Mouse (Mus musculus) neural tube, embryonic 12.5 days (tissue): ENCODE data around the gene Rpl9. TPM values are rescaled to one million over a fixed set of nuclear protein-coding genes. Genes with fewer than 3 reads are reported as not detected.

Source experiments
- ATAC-seq: fragments of 200-750 bp; cut with Nextera tagmentation; 2 replicates; pipeline ENCODE4 v1.8.0; 2017; ENCODE audit warnings: low read depth, mild to moderate bottlenecking, moderate TSS enrichment, moderate library complexity; ENCODE audit not compliant: low FRiP score
- H3K27ac ChIP-seq: fragments of 300-500 bp; sonication (generic); 2 replicates; pipeline ENCODE4 v1.5.1; 2016
- H3K27me3 ChIP-seq: fragments of 300-500 bp; sonication (generic); replicated peaks from 2 replicates; pipeline ENCODE4 v1.6.1; 2016; ENCODE audit warnings: mild to moderate bottlenecking
- H3K36me3 ChIP-seq: fragments of 300-500 bp; sonication (generic); 2 replicates; pipeline ENCODE4 v1.6.1; 2016; ENCODE audit warnings: mild to moderate bottlenecking
- H3K4me1 ChIP-seq: fragments of 300-500 bp; sonication (generic); 2 replicates; pipeline ENCODE4 v1.6.1; 2016
- H3K4me2 ChIP-seq: fragments of 300-500 bp; sonication (generic); replicated peaks from 2 replicates; pipeline ENCODE4 v1.6.1; 2016; ENCODE audit warnings: mild to moderate bottlenecking
- H3K4me3 ChIP-seq: fragments of 300-500 bp; sonication (generic); 2 replicates; pipeline ENCODE4 v1.5.1; 2016
- H3K9ac ChIP-seq: fragments of 300-500 bp; sonication (generic); 2 replicates; pipeline ENCODE4 v1.6.1; 2016; ENCODE audit warnings: mild to moderate bottlenecking
- H3K9me3 ChIP-seq: fragments of 300-500 bp; sonication (generic); 2 replicates; pipeline ENCODE4 v1.6.1; 2016; ENCODE audit warnings: mild to moderate bottlenecking
- WGBS: fragments of 180-500 bp; shearing (Covaris S2); methylation state at CpG from one replicate; pipeline ENCODE4 v1.1.7; 2016; 5-methylcytosine and 5-hydroxymethylcytosine counted together
- polyA plus RNA-seq: library from polyadenylated mRNA; unstranded; fragments of >200 nt; fragmentation: Nextera tagmentation; extraction: Ambion mirVana; gene quantifications from 2 replicates; pipeline ENCODE4 v1.2.1, GENCODE M21; 2016

Gene Rpl9
- polyA plus RNA-seq = 677 and 706 TPM in 2 replicates

DNA sequence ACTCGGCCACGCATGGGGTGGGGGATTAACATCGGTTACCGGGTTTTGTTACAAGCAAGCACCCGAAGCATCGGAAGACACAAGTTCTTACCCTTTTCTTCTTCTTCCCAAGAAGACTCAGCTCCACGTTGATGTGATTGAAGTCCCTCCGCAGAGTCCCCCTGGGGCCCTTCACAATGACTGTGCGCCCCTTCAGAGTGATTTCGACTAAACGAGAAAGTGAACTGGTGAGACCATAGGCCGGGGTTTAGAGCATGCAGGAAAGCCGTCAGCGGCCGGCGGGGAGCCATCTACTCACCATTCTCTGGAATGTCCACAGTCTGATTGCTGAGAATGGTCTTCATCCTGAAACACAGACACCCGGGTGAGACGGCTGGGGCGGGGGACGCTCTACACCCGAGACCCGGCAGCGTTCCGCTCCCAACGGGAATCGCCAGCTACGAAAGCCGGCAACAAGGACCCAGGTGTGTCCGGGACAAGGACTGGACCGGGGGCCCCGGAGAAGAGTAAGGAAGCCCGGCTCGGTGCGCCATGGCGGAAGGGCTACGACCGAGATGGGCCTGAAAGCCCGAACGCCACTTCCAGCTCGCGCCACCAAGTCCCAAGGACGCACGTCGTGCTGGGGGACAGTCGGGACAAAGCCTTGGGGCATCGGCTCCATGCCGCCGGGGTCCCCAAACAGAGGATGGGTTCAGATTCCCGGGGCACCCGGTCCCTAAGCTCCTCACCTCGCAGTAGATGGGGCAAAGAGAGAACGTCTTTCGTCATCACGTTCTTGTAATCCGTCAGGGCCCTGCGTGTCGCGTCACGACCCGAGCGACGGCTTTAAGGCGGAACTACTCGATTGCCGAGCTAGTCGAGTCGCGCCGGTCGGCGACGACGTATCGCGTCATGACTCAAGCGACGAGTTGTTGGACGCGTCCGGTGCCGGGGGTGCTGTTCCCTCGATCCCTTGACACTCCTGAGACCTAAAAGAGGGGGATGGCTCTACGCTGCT, at the start of gene Rpl9, which contains the start of gene Lias:
Rpl9 (minus strand) TSS at position 797 of the 997 bp plus-strand sequence.
Lias (plus strand) TSS at position 850 of the 997 bp plus-strand sequence.
- peaks cover 37% of the 10 kb centered on the region for H3K36me3 ChIP-seq
- peaks cover 12% of the 10 kb centered on the region for H3K4me1 ChIP-seq
- H3K9ac ChIP-seq = peak within 1 kb of the TSS; percentile 97
- peak; percentile 97 for ATAC-seq
- peak within 1 kb of the TSS; percentile 67; the same call in 1 of the 2 replicates for H3K27ac ChIP-seq
- H3K4me3 ChIP-seq = peak within 1 kb of the TSS; percentile 89
- no peaks in the 10 kb centered on the region for H3K27me3 ChIP-seq
- H3K4me2 ChIP-seq = peak within 1 kb of the TSS; percentile 87
- under 1% methylated on average over 83 of the region's 83 CpGs for WGBS
- no peaks in the 10 kb centered on the region for H3K9me3 ChIP-seq

DNA sequence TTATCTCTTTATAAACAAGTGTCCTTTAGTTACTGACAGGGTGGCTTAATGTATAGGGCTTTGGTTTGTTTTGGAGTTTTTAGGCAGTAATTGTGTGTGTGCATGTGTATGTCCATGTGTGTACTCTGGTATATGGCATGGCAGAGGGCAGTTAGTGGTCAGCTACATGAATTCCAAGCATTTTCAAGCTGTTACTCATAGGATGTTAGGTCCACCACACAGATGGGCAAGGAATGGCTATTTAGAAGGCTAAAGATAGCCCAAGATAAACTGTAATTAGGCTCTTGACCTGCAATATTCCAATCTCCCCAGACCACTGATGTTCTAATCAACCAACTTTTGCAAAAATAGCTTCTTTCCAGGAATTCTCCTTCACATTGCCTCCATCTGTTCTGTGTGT, 46.8 kb upstream of the Rpl9 start:
- Histone ChIP-seq H3K36me3 (no peaks in the 10 kb centered on the region), H3K27me3 (no peaks in the 10 kb centered on the region), H3K27ac (no peak overlapping the region), H3K4me1 (peaks cover 6% of the 10 kb centered on the region), H3K9ac (no peak overlapping the region), H3K4me3 (no peak overlapping the region), H3K9me3 (no peaks in the 10 kb centered on the region), H3K4me2 (no peak overlapping the region)
- no peak for ATAC-seq

DNA sequence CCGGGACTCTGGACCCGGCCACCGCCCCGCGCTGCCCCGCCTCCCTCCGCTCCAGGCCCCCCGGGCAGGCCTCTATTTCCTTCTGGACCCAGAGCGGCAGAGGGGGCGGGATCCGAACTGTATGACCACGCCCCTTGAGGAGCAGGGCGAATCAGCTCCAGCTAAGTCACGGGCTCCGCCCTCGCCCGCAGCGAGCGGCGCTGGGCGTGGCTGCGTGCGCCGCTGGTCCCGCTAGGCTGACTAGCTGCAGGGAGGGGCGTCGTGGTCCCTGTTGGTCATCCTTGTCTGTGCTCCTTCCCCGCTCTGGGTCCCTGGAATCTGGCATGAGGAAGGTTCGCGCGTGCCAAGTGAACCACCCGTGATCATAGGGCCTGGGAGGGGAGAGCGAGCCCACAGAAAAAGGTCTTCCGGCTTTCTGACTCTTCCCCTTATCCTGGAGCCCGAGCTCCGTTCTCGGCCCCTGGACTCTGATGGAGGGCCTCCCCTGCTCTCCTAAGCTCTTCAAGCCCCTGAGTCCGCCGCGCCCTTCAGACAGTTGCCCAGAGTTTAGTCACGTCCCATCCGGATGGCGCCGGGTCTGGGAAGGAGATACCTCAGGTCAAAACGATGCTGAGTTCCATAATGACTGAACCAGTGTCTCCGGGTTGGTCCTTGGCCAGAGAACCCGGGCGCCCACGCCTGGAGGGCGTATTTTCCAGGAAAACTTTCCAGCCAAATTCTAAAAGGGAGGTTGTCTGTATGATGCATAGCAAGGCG, 44.7 kb upstream of the Rpl9 start, which contains the start of gene Ugdh:
Ugdh (minus strand) TSS at position 144 of the 756 bp plus-strand sequence.
- H3K36me3 ChIP-seq = no peaks in the 10 kb centered on the region
- peak within 1 kb of the TSS; percentile 76 for H3K4me3 ChIP-seq
- peaks cover 6% of the 10 kb centered on the region for H3K4me1 ChIP-seq
- peak; percentile 98 for ATAC-seq
- H3K9ac ChIP-seq = peak within 1 kb of the TSS; percentile 84
- H3K4me2 ChIP-seq = peak within 1 kb of the TSS; percentile 80
- H3K27ac ChIP-seq = peak within 1 kb of the TSS; percentile 53
- WGBS = 1% methylated on average over 51 of the region's 51 CpGs
- H3K9me3 ChIP-seq = no peaks in the 10 kb centered on the region
- H3K27me3 ChIP-seq = no peaks in the 10 kb centered on the region

DNA sequence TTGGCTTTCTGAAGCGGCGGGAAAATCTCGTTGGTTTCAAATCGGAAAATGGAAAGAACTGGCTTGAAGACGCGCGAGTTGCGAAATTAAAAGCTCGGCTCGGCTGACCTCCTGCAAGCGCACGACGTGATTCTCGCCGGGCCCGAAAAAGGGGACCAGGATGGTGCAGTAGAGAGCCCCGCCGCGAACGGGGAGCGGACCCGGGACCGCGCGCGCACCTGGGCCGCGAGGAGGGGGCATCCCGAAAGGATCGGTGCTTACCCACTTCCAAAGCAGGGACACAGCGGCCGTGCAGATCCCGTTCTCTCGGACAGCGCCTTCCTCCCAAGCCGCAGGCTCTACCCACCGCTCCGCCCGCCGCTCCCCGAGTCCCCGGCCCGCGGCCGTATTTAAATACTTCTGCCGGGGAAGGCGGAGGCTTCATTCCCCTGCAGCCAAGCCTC, 44.1 kb upstream of the Rpl9 start:
- Histone ChIP-seq H3K27me3 (no peaks in the 10 kb centered on the region), H3K9me3 (no peaks in the 10 kb centered on the region), H3K36me3 (0 out of 2 replicates have a peak, but pooled peaks cover 1% of the 10 kb centered on the region), H3K9ac (peak overlapping the region; percentile 84), H3K4me3 (peak overlapping the region; percentile 76), H3K4me1 (peaks cover 6% of the 10 kb centered on the region), H3K27ac (peak overlapping the region; percentile 53; the same call in 1 of the 2 replicates), H3K4me2 (peak overlapping the region; percentile 80)
- under 1% methylated on average over 46 of the region's 47 CpGs for WGBS
- peak; percentile 83 for ATAC-seq

DNA sequence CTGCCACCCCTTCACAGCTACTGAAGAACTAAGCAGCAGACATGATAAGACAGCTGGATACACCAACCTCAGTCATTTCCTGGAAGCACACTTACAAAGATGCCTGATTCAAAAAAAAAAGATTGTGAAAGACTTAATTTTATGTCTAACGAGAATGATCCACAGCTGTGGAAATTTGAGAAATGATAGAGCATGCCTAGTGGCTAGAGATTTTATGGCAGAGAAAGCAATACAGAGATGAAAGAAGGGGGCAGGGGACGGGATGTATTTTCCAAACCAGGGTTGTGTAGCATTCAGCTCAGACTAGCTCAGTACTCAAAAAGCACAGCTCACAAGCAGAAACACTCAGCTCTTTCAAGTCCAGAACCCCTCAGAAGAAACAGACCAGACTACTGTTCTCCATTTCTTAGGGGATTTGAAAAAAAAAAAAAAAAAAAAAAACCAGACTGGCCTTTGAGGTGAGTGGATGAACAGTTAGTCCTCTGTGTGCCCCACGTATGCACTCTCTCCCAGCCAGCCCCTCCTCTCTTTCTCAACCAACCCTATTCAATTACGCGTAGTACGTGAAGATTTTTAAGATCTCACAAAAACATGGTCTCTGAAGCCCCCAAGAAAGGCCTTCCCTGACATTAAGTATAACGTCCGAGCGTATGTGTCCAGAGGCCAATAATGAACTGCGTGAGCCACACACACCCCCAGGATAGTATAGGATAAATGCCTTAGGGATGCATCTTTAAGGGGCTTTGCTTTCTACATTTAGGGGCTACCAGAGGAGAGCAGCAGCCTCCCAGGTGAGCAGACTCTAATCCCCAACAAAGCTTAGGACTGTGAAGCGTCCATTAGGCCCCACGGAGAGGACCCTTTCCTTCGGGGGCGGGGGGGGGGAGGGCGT, 43.5 kb upstream of the Rpl9 start:
- Histone ChIP-seq H3K9me3 (no peaks in the 10 kb centered on the region), H3K27ac (0 out of 2 replicates have a peak overlapping the region, but pooled peaks have one; percentile 53), H3K9ac (peak overlapping the region; percentile 84), H3K4me3 (peak overlapping the region; percentile 76), H3K4me2 (peak overlapping the region; percentile 80), H3K4me1 (peaks cover 6% of the 10 kb centered on the region), H3K27me3 (no peaks in the 10 kb centered on the region), H3K36me3 (0 out of 2 replicates have a peak, but pooled peaks cover 3% of the 10 kb centered on the region)
- WGBS = 6% methylated on average over 15 of the region's 15 CpGs
- peak; percentile 34 for ATAC-seq

DNA sequence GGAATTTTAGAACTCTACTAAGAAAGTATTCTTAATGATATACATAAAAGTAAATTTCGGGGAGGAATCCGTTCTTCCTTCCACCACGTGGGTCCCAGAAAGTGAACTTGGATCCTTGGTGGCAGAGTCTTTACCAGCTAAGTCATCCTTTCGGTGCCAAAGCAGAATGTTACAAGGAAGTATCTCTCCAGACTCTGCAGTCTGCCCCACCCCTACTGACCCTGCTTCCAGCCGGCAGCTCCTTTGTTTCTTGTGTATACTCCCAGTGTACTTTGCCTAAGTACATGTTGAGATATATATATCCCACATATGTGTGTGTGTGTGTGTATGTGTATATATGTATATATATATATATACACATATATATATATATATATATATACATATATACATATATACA, 38.2 kb upstream of the Rpl9 start:
- Histone ChIP-seq H3K4me1 (no peaks in the 10 kb centered on the region; the same call in 1 of the 2 replicates), H3K9me3 (no peaks in the 10 kb centered on the region), H3K4me3 (no peak overlapping the region), H3K4me2 (no peak overlapping the region), H3K27me3 (no peaks in the 10 kb centered on the region), H3K36me3 (peaks cover 15% of the 10 kb centered on the region; the same call in 1 of the 2 replicates), H3K27ac (no peak overlapping the region), H3K9ac (no peak overlapping the region)
- no peak for ATAC-seq
- 92% methylated on average over 5 of the region's 5 CpGs for WGBS

DNA sequence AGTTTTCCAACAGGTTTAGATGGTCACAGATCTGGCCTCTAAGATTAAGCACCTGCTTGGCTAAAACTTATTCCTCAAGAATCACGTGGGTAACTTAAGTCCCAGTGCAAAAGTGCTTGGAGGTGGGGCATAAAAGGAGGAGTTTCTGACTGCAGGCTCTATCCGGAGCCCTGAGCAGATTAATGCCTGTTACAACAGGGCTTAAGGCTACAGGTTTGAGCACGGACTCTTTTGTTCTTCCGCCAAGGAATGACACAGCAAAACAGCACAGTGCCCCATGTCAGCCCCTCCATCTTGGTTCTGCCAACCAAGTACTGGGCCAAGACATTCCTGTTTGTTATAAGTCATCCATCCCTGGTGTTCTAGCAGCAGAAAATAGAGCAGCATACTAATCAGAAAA, 37.1 kb upstream of the Rpl9 start:
- Histone ChIP-seq H3K27ac (no peak overlapping the region), H3K4me1 (no peaks in the 10 kb centered on the region), H3K9me3 (no peaks in the 10 kb centered on the region), H3K4me3 (no peak overlapping the region), H3K27me3 (no peaks in the 10 kb centered on the region), H3K4me2 (no peak overlapping the region), H3K9ac (no peak overlapping the region), H3K36me3 (peaks cover 25% of the 10 kb centered on the region)
- 56% methylated on average over 4 of the region's 4 CpGs for WGBS
- no peak for ATAC-seq

DNA sequence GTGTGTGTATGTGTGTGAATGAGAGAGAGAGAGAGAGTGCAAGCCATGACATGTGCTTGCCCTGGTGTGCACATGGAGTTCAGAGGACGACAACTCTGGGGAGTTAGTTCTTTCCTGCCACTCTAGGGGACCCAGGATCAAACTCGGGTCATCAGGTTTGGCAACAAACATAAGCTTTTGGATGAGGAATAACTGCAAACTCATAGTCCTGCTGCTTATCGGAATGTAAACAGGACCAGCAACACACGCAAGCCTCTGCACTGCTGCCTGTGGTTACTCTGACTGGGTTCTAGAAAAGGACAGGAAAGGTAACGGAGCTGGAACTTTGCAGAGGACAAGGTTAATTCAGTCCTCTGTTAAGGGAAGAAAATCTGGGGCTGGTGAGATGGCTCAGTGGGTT, 34.0 kb upstream of the Rpl9 start:
- peaks cover 50% of the 10 kb centered on the region for H3K36me3 ChIP-seq
- H3K4me3 ChIP-seq = no peak overlapping the region
- ATAC-seq = no peak
- H3K9me3 ChIP-seq = no peaks in the 10 kb centered on the region
- WGBS = 93% methylated on average over 5 of the region's 5 CpGs
- no peaks in the 10 kb centered on the region for H3K27me3 ChIP-seq
- H3K9ac ChIP-seq = no peak overlapping the region
- no peak overlapping the region for H3K27ac ChIP-seq
- H3K4me1 ChIP-seq = no peaks in the 10 kb centered on the region
- H3K4me2 ChIP-seq = no peak overlapping the region

DNA sequence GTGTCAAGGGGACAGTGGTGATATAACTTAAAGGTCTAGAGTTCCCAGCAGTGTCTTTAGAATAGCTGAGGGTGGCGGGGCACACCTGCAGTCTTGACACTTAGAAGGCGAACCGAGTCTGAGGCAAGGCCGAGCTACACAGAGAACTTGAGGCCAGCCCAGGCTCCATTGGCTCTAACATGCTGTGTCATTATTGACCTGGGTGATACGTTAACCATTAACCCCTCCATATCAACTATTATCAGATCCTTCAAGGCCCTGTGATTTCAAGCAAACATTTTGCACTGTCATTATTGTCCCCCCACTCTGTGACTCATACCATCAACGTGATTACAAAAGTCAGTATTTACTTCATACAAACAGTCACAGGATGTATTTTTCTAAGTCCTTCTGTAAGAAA, 33.0 kb upstream of the Rpl9 start:
- Histone ChIP-seq H3K27me3 (no peaks in the 10 kb centered on the region), H3K36me3 (peaks cover 54% of the 10 kb centered on the region), H3K4me1 (no peaks in the 10 kb centered on the region), H3K4me2 (no peak overlapping the region), H3K9ac (no peak overlapping the region), H3K4me3 (no peak overlapping the region), H3K27ac (no peak overlapping the region), H3K9me3 (no peaks in the 10 kb centered on the region)
- ATAC-seq = no peak
- WGBS = 92% methylated on average over 6 of the region's 6 CpGs

DNA sequence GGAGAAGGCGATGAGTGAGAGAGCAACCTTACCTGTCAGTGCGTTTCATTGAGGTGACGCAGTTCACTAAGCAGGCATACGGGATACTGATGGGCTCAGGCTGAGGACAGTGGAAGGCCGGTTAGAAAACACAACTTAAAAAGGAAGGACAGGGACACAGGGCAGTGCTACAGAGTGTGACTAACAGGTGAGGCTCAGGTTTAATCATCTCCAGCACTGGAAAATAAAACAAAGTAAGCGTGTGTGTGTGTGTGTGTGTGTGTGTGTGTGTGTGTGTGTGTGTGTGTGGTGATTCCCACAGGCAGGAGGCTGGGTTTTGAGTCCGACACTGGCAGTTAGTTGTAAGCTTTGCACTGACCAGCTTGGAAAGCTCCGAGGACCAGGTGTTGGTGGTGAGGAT, 31.6 kb upstream of the Rpl9 start:
- no peaks in the 10 kb centered on the region for H3K9me3 ChIP-seq
- peaks cover 61% of the 10 kb centered on the region for H3K36me3 ChIP-seq
- no peak overlapping the region for H3K4me2 ChIP-seq
- no peak for ATAC-seq
- no peak overlapping the region for H3K9ac ChIP-seq
- 93% methylated on average over 8 of the region's 8 CpGs for WGBS
- no peaks in the 10 kb centered on the region for H3K4me1 ChIP-seq
- no peak overlapping the region for H3K4me3 ChIP-seq
- H3K27ac ChIP-seq = no peak overlapping the region
- H3K27me3 ChIP-seq = no peaks in the 10 kb centered on the region

DNA sequence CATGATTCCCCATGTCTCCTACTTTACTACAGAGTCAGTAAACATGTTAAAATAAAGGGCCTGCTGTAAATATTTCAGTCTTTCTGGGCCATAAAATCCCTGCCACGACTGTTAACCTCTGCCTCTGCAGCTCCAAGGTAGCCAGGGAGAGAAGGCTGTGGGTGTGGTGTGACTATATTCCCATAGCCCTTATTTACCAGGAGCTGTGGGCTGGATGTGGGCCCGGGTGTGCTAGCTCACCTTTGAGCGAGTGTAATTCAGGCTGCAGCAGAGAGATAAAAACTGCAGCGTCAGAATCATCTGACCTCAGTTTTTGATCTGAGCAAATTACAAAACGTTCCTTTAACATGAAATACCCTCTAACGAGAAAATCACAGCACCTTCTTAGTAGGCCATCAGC, 29.6 kb upstream of the Rpl9 start:
- WGBS = 74% methylated on average over 6 of the region's 6 CpGs
- no peaks in the 10 kb centered on the region for H3K27me3 ChIP-seq
- H3K27ac ChIP-seq = no peak overlapping the region
- H3K4me3 ChIP-seq = no peak overlapping the region
- H3K4me2 ChIP-seq = no peak overlapping the region
- no peak overlapping the region for H3K9ac ChIP-seq
- peaks cover 4% of the 10 kb centered on the region; the same call in 1 of the 2 replicates for H3K4me1 ChIP-seq
- H3K9me3 ChIP-seq = no peaks in the 10 kb centered on the region
- peaks cover 76% of the 10 kb centered on the region for H3K36me3 ChIP-seq
- no peak for ATAC-seq
